Mouse (Mus musculus) kidney, postnatal 25 days (tissue): ENCODE measurements around the gene Ogn.

ENCODE experiments used
- DNase-seq, 2 experiments: peaks; one replicate each; pipeline ENCODE4 v3.0.0; 2021; ENCODE audit warnings: mixed read lengths in 2 of 2

Gene Ogn

GRCm38 (mm10) chr13:49644731-49645529 lies 37.1 kb downstream of the Ogn start:
- no peak for DNase-seq

- no peak for DNase-seq
Observed at GRCm38 (mm10) chr13:49646019-49646418, 38.2 kb downstream of the Ogn start.

DNA sequence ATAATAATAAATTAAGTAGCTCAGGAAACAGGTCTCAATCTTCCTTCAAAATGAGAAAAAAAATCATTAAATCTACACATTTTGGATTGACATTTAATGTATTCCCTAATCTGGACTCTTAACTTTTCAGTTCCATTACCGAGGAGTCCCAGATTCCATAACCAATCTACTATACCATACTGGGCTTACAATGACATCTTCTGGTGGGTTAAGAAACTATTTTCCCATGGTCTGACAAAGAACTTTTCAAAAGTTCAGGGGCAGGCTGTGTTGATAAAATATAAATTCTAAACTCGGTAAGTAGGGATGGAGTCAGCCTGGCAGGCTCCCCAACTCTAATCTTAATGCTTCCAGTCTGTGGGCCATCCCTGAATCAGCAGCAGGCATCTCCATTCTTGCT lies 43.3 kb downstream of the Ogn start:
- DNase-seq: no peak

DNA sequence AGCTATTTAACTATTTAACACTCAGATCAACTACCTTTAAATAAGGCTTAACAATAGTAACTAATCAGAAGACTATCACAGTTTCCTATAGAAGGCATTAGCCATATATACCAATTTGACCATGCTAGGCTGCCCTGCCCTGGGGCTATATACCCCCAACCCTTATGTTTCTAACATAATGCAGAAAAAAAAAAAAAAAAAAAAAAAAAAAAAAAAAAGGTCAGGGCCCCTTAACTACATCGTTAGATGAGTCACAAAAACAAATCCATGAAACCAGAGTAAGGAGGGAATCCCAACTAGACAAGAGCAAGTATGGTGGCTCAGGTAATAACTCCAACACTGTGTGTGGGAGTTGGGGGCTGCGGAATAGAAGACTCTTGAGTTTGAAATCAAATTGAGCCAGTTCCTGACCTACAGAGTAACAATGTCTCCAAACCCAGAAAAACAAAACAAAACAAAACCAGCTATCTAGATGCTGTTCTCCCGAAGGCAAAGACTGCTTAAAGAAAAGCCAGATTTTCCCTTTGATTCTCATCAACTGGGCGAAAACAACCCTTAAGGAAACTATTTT lies 44.0 kb downstream of the Ogn start:
- DNase-seq: no peak

DNA sequence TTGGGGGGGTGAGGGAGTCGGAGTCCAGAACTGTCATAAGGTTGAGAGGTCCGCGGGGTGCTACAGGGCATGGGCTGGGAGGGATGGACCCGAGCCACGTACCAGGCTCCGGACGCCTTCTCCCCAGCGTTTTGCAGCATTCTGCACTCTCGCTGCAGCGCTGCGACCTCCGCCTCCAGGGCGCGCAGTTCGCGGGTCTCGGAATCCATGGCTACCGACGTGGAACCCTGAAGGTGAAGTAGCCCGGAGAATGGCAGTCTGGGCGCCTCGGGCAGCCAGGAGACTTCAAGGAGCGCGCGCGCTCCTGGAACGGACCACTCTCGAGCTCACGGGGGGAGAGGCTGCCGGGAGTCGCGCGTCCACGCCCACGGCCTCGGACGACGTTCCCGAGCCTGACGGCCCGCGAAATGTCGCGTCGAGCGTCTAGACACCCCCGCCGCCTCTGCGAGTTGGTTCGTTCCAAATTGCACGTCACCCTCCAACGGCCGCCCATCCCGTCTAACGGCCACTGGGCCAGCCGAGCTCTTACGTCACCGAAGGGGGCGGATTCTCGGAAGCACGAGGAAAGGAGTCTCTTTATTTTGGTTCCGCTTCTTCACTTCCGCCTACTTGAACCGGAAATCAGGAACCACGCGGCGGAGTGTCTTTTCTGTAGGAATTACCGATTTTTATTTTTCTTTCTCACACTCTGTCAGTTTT lies 44.8 kb downstream of the Ogn start, which contains the start of the genes Cenpp and Nol8:
Gene Cenpp, minus strand, starts transcription at position 305 of the 699 bp plus-strand sequence.
Gene Nol8, plus strand, starts transcription at position 598 of the 699 bp plus-strand sequence.
- DNase-seq: peak; percentile 99 to 100

- peak in 1 of 2 experiments; percentile 67 for DNase-seq
Observed at GRCm38 (mm10) chr13:49653180-49653541, 45.3 kb downstream of the Ogn start.
